Mouse (Mus musculus) MEL (cell line): ENCODE results near the gene Nipa1.

ENCODE experiments used
- CTCF ChIP-seq, 3 experiments: IDR thresholded peaks in 2 of 3; conservative IDR thresholded peaks in 1 of 3; 2 replicates each; pipeline ENCODE4 v1.5.1; 2011 to 2012; ENCODE audit warnings: low read length in 3 of 3, low read depth in 2 of 3, mild to moderate bottlenecking in 2 of 3, improper control_type of control experiment in 1 of 3, inconsistent platforms in 1 of 3, mixed read lengths in 1 of 3, moderate library complexity in 1 of 3; ENCODE audit not compliant: control insufficient read depth in 1 of 3, insufficient read depth in 1 of 3, poor library complexity in 1 of 3, severe bottlenecking in 1 of 3
- HCFC1 ChIP-seq: IDR thresholded peaks from 2 replicates; pipeline ENCODE4 v1.6.1; 2012; ENCODE audit warnings: low read depth, mild to moderate bottlenecking, inconsistent platforms, low read length, improper control_type of control experiment, moderate library complexity
- POLR2AphosphoS2 ChIP-seq: IDR thresholded peaks from 2 replicates; pipeline ENCODE4 v1.6.1; 2011; ENCODE audit warnings: low read length, improper control_type of control experiment
- POLR2AphosphoS5 ChIP-seq: IDR thresholded peaks from 2 replicates; pipeline ENCODE4 v1.6.1; 2012; ENCODE audit warnings: low read depth, borderline replicate concordance, mild to moderate bottlenecking, inconsistent platforms, low read length, moderate library complexity, mixed read lengths
- TAL1 ChIP-seq: IDR thresholded peaks from 2 replicates; pipeline ENCODE4 v1.6.1; 2012; ENCODE audit warnings: mild to moderate bottlenecking, inconsistent platforms, low read length, moderate library complexity, mixed read lengths
- USF2 ChIP-seq, 2 experiments: IDR thresholded peaks; 2 replicates each; pipeline ENCODE4 v1.6.1; 2011 to 2012; ENCODE audit warnings: improper control_type of control experiment in 2 of 2, low read length in 2 of 2, borderline replicate concordance in 1 of 2, inconsistent platforms in 1 of 2, low read depth in 1 of 2, mild to moderate bottlenecking in 1 of 2; ENCODE audit not compliant: insufficient read depth in 1 of 2

GRCm38 (mm10) chr7:55962004-55962908 lies 57.5 kb downstream of the Nipa1 start, which contains the start of gene Nipa2:
- TF ChIP-seq CTCF (IDR thresholded peaks at IDR 0.05 in 2 of 3, conservative IDR thresholded peaks at IDR 0.05 in 1 of 3; ENCODE audit: control insufficient read depth in 1 of 3, insufficient read depth in 1 of 3, low read depth in 2 of 3, low read length in 3 of 3, poor library complexity in 1 of 3, severe bottlenecking in 1 of 3) (no peak), POLR2AphosphoS2 (peak; percentile 87), POLR2AphosphoS5 (no peak), HCFC1 (peak; percentile 87), USF2 (IDR thresholded peaks at IDR 0.05; ENCODE audit: borderline replicate concordance in 1 of 2, insufficient read depth in 1 of 2, low read depth in 1 of 2, low read length in 2 of 2) (no peak), TAL1 (no peak)
